In genomic region chr13:56704596-56704995, GRCm38 (mm10) we compare ENCODE assay signal across 9 mouse cellular contexts. TPM values are rescaled to one million over a fixed set of nuclear protein-coding genes. Genes with fewer than 3 reads are reported as not detected.
DNase-seq lines count a peak whose midpoint lies in the region; ATAC-seq and TF ChIP-seq lines count a peak whose summit lies in the region.
"Had no signal": no experiment of that assay in that cellular context is flagged by ENCODE, and none has a peak within 500 bp of the region (broad histone marks: within the 10 kb centered on the region; RNA-seq: fewer than 3 reads in every experiment).

No protein-coding gene starts in this region.

- peak overlapping the region; percentile 98; the same call in 1 of the 2 replicates for H3K27ac ChIP-seq in layer of hippocampus, adult 2 months
- no peak overlapping the region for H3K27ac ChIP-seq in forebrain, embryonic 11.5 days (ENCODE audit: low read depth, low read length)
- no peak overlapping the region; the same call in 1 of the 2 replicates for H3K27ac ChIP-seq in intestine, postnatal 0 days (ENCODE audit: low read depth, low read length)
- H3K27ac ChIP-seq in neural tube, embryonic 13.5 days (replicated peaks) = no peak overlapping the region

- no peaks in the 10 kb centered on the region for H3K36me3 ChIP-seq in forebrain, embryonic 11.5 days (ENCODE audit: control insufficient read depth, insufficient read depth, low read length)
- H3K36me3 ChIP-seq in intestine, postnatal 0 days (ENCODE audit: control insufficient read depth, insufficient read depth) = no peaks in the 10 kb centered on the region
- H3K36me3 ChIP-seq in neural tube, embryonic 13.5 days = peaks cover 3% of the 10 kb centered on the region; the same call in 1 of the 2 replicates

- no peaks in the 10 kb centered on the region for H3K27me3 ChIP-seq in forebrain, embryonic 11.5 days (ENCODE audit: control insufficient read depth, insufficient read depth, low read length)
- no peaks in the 10 kb centered on the region for H3K27me3 ChIP-seq in intestine, postnatal 0 days (replicated peaks; ENCODE audit: control insufficient read depth, insufficient read depth, low read length)
- H3K27me3 ChIP-seq in neural tube, embryonic 13.5 days = no peaks in the 10 kb centered on the region

- peak overlapping the region; percentile 83 for H3K4me3 ChIP-seq in layer of hippocampus, adult 2 months
- H3K4me3 ChIP-seq in forebrain, embryonic 11.5 days (ENCODE audit: low read depth, low read length) = peak overlapping the region; percentile 81
- H3K4me3 ChIP-seq in intestine, postnatal 0 days (ENCODE audit: low read depth, low read length) = peak overlapping the region; percentile 70
- H3K4me3 ChIP-seq in neural tube, embryonic 13.5 days = peak overlapping the region; percentile 75

- H3K9me3 ChIP-seq in forebrain, embryonic 11.5 days (ENCODE audit: control insufficient read depth, low read length) = no peaks in the 10 kb centered on the region
- no peaks in the 10 kb centered on the region for H3K9me3 ChIP-seq in intestine, postnatal 0 days (ENCODE audit: control insufficient read depth)
- H3K9me3 ChIP-seq in neural tube, embryonic 13.5 days = no peaks in the 10 kb centered on the region

- peaks cover 14% of the 10 kb centered on the region for H3K4me1 ChIP-seq in forebrain, embryonic 11.5 days (replicated peaks; ENCODE audit: control insufficient read depth, insufficient read depth, low read length)
- H3K4me1 ChIP-seq in intestine, postnatal 0 days (replicated peaks; ENCODE audit: control insufficient read depth, insufficient read depth, low read length) = no peaks in the 10 kb centered on the region; the same call in 1 of the 2 replicates
- H3K4me1 ChIP-seq in neural tube, embryonic 13.5 days (replicated peaks) = peaks cover 58% of the 10 kb centered on the region

- ATAC-seq in forebrain, embryonic 11.5 days (replicated peaks; ENCODE audit: low FRiP score) = no peak
- no peak for ATAC-seq in intestine, postnatal 0 days
- ATAC-seq in neural tube, embryonic 13.5 days (ENCODE audit: low read depth) = no peak
- no peak for ATAC-seq in monocyte, adult 5-6 weeks (replicated peaks; ENCODE audit: insufficient number of reproducible peaks, low FRiP score, low TSS enrichment, poor library complexity, severe bottlenecking)

- peak overlapping the region; percentile 94; the same call in 1 of the 2 replicates for H3K9ac ChIP-seq in forebrain, embryonic 11.5 days (ENCODE audit: low read length)
- no peak overlapping the region for H3K9ac ChIP-seq in intestine, postnatal 0 days (ENCODE audit: low read depth, low read length)
- peak overlapping the region; percentile 96 for H3K9ac ChIP-seq in neural tube, embryonic 13.5 days

- H3K4me2 ChIP-seq in forebrain, embryonic 11.5 days (ENCODE audit: low read depth, low read length, severe bottlenecking) = peak overlapping the region; percentile 73
- peak overlapping the region; percentile 75; the same call in 1 of the 2 replicates for H3K4me2 ChIP-seq in intestine, postnatal 0 days (replicated peaks; ENCODE audit: low read depth)
- H3K4me2 ChIP-seq in neural tube, embryonic 13.5 days = peak overlapping the region; percentile 81

- WGBS in forebrain, embryonic 11.5 days = 80% methylated on average over 2 of the region's 2 CpGs
- WGBS in intestine, postnatal 0 days = 60% methylated on average over 2 of the region's 2 CpGs
- 70% methylated on average over 2 of the region's 2 CpGs for WGBS in neural tube, embryonic 13.5 days

- no peak for TF ChIP-seq CTCF in layer of hippocampus, adult 2 months (conservative IDR thresholded peaks at IDR 0.05)
- no peak for TF ChIP-seq CTCF in intestine, postnatal 0 days (IDR thresholded peaks at IDR 0.05; ENCODE audit: low read depth)

- no peak for DNase-seq in layer of hippocampus, adult 2 months (ENCODE audit: low spot score in 2 of 2)
- no peak for DNase-seq in layer of hippocampus, adult 11-12 months (ENCODE audit: low spot score)
- no peak for DNase-seq in forebrain, embryonic 11.5 days (ENCODE audit: low spot score)
- no peak for DNase-seq in cerebellum, adult 9-11 months
- DNase-seq in B cell, adult 2 months = no peak

RNA-seq across cellular contexts. Expression of gene Smad5, which starts 1.8 kb away (rescaled TPM):
- 10 to 100 TPM; 26.3 to 28.0 TPM for total RNA-seq in layer of hippocampus, adult 2 months (2021)
- 49.7 and 51.8 TPM in 2 replicates for polyA plus RNA-seq in forebrain, embryonic 11.5 days (2014; fragmentation: Nextera tagmentation; extraction: Ambion mirVana)
- polyA plus RNA-seq in intestine, postnatal 0 days (2015; fragmentation: Nextera tagmentation; extraction: Ambion mirVana) = 8.5 and 11.9 TPM in 2 replicates
- 22.7 and 25.7 TPM in 2 replicates for polyA plus RNA-seq in neural tube, embryonic 13.5 days (2015; fragmentation: Nextera tagmentation; extraction: Ambion mirVana)
- 19.5 to 20.2 TPM (median 19.5 TPM) in 3 replicates for total RNA-seq in monocyte, adult 5-6 weeks (2017)

RNA-seq across cellular contexts. Expression of gene Gm45623, which starts 49.0 kb away (rescaled TPM):
- total RNA-seq in layer of hippocampus, adult 2 months (2021) = 1 to 10 TPM in 1 of 2 experiments, under 1 TPM in 1; 0.96 to 1.6 TPM
- polyA plus RNA-seq in forebrain, embryonic 11.5 days (2014; fragmentation: Nextera tagmentation; extraction: Ambion mirVana) = not detected in 2 replicates
- polyA plus RNA-seq in intestine, postnatal 0 days (2015; fragmentation: Nextera tagmentation; extraction: Ambion mirVana) = 0.13 TPM in 1 of 2 replicates, not detected in the other
- polyA plus RNA-seq in neural tube, embryonic 13.5 days (2015; fragmentation: Nextera tagmentation; extraction: Ambion mirVana) = 1.0 and 1.6 TPM in 2 replicates
- not detected in 3 replicates for total RNA-seq in monocyte, adult 5-6 weeks (2017)
- total RNA-seq: liver, adult 2 months had no signal
- polyA plus RNA-seq: liver, adult 2 months had no signal
